Mouse (Mus musculus) regulatory T cell (primary cell): ENCODE measurements around the gene Dcp1a.

Experiments used
- in situ Hi-C: fragments of 300-600 bp; cut with MboI, MseI; formaldehyde crosslinking; loops from one replicate; pipeline ENCODE4 v1.15.1; 2025; ENCODE audit warnings: high pct_unique_total_duplicates

Dcp1a gene

DNA sequence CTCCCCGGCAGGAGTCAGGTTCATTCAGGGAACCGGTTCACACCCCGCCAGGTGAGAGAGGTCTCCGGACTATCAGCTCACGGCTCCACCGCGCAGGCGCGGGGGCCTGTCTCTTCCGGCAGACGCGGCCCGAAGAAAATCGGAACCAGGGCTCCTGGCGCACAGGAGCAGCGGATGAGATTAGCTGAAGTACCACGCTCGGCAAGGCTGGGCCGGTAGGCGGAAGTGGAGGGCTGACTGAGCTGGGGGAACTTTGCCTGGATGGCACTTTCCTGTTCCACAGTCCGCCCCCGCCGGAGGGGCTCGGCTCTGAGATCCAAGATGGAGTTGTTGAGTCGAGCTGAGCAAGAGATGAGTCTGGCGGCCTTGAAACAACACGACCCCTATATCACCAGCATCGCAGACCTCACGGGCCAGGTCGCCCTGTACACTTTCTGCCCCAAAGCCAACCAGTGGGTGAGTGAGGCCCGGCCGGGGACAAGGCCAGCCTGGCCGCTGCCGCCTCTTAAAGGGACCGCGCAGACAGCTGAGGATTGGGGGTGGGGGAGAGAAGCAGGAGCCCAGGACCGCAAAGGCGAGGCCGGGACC is at the start of gene Dcp1a:
Gene Dcp1a (plus strand): TSS at position 175 of the 588 bp plus-strand sequence.
- in situ Hi-C loops, result loop anchor here (5.0 kb wide), 1 partner anchor 512 kb away; the partner anchor contains the start of gene Selenok

DNA sequence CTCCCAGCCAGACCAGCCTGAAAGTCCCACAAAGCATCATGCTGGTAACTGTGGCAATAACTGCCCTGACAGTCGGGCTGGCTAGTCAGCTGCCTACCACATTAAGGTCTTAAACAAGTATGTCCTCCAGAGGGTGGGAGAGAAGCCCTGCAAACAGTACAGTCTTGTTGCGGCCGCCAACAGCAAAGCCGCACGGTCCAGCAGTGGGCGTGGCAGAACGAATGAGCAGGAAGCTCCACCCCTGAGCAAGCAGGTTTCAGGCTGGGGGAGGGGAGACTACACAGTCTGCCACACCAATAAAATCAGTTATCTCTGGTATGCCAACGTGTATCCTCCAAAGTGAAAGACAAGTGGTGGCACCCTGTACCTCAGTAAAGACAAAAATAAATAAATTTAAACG is 49.7 kb upstream of the Dcp1a start:
- in situ Hi-C loops, result no loop called here

DNA sequence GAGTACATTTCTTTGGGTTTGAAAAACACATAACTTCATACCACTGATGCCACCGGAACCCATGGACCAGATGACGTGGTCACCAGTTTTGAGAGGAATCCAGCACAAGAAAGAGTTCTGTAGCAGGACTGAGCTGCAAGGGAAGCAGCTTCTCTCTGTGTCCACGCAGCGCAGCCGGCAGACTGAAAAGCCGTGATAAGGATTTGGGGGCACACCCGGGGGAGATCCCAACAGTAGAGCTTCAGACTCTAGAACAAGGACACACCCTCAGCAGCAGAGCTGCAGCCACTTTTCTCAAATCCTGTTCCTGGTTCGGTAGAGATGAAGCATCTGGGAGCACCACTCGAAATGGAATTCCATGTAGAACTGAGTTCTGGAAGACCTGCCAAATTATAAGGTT is 49.3 kb upstream of the Dcp1a start:
- in situ Hi-C loops, result no loop called here

DNA sequence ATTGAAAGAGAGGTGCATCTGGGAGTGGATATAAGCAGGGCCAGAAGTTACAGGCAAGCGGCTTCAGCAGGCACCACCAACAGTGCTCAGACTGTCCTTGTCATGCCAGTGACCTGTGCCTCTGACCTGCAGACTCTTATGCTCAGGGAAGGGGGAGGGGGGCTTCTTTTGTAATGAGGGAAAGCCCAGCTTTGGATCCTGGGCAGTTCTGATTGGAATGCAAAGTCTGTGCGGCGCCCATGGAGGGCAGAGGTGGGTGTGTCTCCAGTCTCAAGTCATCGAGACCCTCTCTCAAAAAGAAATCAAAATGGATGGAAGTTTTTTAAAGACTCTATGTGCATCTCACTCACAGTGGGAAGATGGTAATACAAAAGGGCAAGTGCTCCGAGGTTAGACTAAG is 48.9 kb upstream of the Dcp1a start:
- in situ Hi-C loops, result no loop called here

DNA sequence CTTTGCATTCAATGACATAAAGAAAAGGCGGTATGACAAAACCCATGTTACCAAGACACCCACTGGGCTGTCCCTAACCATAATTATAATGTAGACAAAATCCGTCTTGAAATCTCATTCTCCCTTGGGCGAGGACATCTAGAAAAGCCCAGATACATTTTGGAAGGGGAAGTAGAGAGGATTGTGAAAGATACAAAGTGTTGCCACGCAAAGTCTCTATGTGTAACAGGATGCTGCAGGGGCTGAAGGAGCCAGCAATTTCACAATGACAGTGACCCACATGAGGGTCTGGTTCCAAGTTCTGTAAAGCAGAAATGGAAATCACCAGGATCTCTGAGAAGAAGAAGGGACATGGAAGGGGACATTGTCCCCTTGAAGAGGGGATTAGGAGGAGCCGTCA is 44.0 kb upstream of the Dcp1a start:
- in situ Hi-C loops, result no loop called here

DNA sequence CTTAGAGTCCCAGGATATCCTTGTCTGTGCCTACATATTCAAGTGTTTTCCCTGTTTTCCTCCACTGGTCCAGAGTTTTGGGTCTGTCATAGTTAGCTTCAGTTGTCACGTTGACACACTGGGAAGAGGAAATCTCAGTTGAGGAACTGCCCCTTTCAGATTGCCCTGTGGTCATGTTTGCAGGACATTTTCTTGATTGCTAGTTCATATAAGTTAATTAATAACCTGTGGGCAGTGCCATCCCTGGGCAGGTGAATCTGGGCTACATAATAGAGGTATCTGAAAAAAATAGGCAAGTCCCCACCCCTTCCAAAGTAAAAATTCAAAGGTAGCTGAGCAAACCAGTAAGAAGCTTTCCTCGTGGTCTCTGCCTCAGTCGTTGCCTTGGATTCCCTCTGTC is 39.4 kb upstream of the Dcp1a start:
- in situ Hi-C loops, result no loop called here

DNA sequence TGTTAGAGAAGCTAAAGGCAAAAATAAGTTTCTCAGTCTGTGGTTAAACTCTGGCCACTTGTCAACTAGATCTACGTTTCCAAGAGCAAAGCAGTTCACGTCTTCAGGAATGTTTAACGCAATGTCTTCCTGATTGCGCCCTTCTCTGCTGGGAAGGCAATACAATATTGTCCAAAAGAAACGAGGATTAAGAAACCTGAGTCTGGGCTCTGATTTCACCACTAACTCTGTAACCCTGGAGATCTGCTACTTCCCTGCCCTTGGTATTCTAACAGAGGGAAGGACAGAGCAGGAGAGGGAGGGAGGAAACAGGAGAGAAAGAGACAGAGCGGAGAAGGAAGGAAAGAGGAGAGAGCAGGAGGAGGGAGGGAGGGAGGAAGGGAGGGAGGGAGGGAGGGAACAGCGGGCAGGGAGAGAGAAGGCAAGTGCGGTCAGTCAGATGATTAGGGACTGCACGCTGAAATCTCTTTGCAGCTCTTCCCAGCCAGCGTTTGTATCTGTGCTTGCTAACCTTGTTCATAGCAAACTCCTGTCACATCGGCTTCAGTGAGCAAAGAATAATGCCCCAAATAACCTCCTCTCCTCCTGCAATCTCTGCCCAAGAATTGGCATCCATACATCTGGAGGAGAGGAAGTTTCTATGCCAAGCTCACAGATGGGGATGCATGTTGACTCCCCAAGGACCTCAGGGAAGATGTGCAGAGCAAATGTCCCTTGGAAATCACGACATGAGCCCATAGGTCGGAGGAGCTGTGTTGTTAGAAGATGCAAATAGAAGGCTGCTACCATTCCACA is 23.3 kb upstream of the Dcp1a start:
- in situ Hi-C loops, result loop anchor here (5.0 kb wide), 1 partner anchor 314 kb away; no protein-coding TSS in a partner anchor

DNA sequence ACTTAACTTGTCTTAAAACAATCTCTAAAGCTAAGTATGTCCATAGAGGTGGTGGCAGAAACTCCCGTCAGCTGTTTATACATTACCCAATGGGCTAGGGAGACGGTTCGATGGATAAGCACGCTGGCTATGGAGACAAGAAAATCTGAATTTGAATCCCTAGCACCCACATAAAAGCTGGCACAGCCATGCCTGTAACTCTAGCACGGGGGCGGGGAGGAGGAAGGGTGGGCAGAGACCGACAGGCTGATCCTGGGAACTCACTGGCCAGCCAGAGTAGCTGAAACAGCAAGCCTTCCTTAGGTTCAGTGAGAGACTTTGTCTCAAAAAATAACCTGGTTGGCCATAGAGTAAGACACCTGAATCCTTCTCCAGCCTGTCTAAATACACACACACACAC is 21.9 kb upstream of the Dcp1a start:
- in situ Hi-C loops, result loop anchor here (5.0 kb wide), 1 partner anchor 315 kb away; no protein-coding TSS in a partner anchor

DNA sequence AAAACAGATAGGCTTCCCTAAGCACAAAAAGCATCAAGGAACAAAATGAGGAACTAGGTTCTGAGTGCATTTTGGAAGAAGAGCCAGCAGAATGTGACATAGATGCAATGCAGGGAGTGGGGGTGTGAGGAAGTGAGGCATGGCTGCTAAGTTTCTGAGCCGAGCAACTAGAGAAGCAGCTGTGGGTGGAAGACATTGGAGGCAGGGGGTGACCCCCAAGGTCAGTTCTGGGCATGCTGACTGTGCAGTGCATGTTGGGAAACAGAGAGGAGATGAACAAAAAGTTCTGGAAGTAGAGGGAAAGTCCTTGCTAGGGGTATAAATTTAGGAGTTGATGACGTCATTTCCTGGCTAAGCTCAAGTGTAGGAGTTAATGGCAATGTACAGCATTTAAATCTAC is 21.4 kb upstream of the Dcp1a start:
- in situ Hi-C loops, result loop anchor here (5.0 kb wide), 1 partner anchor 316 kb away; no protein-coding TSS in a partner anchor

DNA sequence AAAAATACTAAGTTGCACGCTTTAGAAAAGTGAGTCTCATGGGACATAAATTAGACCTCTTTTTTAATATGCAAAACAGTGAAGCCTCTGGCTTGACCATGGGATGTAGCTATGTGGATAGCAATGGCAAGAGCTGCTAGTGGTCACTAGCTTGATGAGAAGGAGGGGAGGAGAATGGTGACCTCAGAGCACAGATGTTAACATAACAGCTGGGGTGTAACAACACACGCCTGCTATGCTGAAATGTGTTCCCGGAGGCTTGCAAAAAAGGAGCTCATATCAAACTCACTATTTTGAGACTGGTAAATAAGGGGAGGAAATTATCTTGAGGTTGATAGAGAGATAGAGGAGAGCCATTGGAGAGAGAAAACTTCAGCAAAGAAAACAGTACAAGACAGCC is 20.5 kb upstream of the Dcp1a start:
- in situ Hi-C loops, result loop anchor here (5.0 kb wide), 1 partner anchor 317 kb away; no protein-coding TSS in a partner anchor

DNA sequence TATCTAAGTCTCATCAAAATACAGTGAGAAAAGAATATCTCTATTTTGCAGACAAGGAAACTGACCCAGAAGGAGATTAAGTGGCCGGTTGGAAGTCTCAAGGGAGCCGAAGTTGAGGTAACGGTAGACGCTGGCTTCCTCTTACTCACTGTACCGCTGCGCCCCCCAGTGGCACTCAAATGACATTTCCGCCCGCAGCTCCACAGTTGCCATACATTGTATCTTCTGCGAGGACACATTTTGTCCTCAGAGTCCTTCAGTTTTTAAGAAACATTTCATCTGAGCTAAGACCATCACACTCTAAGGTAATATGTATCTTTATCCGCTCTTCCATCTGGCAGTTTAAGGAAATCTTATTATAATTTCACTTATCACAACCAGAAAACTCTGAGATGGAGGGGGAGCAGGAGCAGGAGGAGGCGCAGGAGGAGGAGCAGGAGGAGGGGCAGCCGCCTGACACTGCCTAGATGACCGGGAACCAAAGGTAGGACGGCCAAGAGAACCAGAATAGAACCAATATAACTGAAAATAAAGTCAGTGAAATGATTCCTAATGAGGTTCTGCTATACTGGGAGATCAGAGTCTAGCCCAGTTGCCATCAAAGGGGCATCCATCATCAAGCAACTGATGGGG is 19.3 kb upstream of the Dcp1a start:
- in situ Hi-C loops, result loop anchor here (5.0 kb wide), 1 partner anchor 318 kb away; no protein-coding TSS in a partner anchor

DNA sequence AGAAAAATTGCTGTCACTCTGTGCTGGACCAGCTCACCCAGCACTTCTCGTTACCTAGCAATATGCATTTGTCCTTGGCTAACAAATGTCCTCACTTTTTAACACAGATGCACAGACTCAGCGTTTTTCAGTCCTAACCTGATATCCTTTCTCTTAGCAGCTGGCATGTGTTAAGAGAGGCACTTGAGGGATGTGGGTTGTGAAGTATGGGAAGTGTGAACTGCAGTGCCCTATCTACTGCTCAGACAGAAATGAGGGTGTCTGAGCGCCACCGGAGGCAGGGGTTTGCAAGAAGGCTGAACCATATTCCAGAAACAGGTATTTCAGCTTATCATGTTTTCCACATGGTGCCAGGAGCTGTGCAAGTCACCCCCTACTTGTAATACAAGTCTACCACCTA is 16.0 kb upstream of the Dcp1a start:
- in situ Hi-C loops, result no loop called here

DNA sequence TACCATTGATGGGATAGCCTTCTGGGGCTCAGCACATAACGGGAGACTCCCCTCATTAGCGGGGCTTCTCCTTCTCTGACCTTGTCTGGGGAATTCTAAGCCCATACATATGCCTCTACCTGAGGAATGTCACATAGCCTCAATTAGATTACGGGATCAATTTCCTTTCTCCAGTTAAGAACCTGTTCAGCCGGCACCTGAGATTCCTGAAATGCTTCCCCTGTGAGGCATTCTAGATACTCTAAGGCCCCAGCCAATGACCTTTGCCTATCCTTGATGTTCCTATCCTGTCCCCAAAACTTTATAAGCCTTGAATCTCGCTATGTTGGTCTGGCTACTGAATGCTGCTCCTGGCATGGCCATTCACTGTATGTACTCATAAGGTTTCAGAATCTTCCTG is 5.7 kb upstream of the Dcp1a start:
- in situ Hi-C loops, result no loop called here

DNA sequence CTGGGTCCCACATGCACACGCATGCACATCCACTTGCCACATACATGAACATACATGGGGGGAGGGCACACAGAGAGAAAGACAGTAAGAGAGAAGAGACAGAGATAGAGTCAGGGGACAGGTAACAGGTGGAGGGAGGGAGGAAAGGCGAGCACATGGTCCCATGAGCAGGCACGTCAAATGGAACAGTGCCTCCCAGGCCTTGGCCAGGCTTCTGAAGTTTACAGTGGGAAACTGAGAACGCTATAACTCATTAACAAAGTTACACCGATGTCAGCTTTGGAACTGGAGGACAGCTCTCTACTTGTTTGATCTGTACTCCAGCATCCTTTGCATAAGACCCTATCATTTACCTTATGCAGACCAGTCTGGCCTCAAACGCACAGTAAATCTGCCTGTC is 4.9 kb upstream of the Dcp1a start:
- in situ Hi-C loops, result no loop called here

DNA sequence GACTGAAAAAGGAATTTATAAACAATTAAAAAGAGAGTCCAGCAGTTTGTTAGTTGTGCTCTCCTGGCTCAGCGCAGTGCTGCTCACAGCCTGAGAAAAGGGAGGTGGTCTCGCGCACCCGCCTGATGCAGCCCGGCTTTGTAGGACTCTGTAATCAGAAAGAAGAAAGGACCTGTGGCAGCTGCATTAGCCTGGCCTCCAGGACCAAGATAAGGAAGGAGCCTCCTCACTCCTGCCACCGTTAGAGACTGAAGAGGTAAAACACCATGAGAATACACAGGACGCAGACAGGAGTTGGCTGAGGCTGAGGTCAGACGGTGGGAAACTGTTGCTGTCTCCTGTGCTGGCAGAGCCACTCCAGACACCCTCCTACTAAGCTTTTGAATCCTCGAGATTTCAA is 12.0 kb downstream of the Dcp1a start, which contains the start of gene Cacna1d:
Gene Cacna1d (minus strand): TSS at position 114 of the 400 bp plus-strand sequence.
- in situ Hi-C loops, result no loop called here

DNA sequence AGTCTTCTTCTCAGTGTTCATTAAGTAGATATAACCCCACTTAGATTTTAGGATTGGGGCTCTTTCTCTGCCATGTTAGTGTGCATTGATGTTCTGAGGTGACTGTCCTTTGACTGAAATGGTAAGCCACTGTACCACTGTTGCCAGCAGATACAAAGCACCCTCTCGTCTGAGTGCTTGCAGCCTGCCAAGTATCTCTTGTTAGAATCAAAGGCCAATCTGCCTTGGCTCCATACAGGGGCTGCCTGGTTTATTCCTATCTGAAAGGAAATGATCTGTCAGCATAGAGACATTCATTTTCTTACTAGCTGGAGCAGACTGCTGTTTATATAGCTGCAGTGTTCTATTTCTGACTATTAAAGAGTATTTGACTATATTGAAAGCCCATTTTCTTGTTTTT is 13.9 kb downstream of the Dcp1a start:
- in situ Hi-C loops, result no loop called here

DNA sequence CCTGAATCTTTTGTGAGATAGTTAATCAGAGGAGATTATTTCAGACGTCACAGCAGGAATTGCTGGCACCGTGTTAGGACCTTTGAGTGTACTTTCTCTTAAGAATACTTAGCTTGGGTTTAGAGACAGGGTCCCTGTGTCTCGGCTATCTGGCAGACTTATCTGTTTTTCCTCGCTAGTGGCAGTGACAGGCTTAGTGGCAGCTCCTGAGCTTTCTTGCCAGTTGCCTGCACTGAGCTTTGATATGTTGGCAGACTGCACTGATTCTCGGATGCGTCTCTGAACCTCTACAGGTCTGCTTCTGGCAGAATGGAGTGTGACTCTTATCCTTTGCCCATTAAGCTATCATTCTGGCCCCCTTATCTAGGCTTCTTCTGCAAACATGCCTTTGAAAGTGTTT is 15.7 kb downstream of the Dcp1a start:
- in situ Hi-C loops, result no loop called here

DNA sequence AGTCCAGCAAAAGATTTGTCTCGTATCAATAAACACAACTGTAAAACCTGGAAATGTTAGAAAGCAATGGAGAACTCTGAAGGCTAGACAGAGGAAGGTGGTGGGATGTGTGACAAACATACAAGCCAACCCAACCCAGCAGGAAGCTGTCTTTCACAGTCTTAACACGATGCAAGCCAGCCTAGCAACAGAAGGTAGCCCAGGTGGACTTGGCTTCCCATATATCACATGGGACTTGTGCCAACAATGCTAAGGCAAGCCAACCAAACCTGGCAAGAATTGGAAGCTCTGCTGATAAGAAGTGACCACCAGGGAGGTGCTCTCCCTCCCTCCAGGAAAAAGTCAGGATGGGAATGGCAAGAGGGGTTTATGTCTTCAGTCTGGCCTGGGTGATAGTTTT is 18.9 kb downstream of the Dcp1a start:
- in situ Hi-C loops, result no loop called here

DNA sequence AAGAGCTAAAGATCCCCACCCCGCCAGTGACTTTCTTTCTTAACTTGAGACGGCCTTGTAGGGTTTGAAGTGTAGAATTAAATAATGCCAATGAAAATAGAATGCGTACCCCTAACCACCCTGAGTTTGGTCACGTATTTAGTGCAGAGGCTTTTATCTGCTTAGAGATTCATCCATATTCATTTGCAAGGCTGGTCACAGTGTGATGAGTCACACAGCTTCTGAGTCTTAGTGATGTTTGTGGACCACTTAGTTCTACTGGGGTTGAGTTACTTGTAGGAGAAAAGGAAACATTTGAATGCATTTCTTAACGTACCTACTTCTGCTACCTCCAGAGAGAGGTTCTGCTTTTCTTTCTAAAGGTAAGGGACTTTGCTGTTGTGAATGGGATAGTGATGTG is 25.7 kb downstream of the Dcp1a start:
- in situ Hi-C loops, result no loop called here

DNA sequence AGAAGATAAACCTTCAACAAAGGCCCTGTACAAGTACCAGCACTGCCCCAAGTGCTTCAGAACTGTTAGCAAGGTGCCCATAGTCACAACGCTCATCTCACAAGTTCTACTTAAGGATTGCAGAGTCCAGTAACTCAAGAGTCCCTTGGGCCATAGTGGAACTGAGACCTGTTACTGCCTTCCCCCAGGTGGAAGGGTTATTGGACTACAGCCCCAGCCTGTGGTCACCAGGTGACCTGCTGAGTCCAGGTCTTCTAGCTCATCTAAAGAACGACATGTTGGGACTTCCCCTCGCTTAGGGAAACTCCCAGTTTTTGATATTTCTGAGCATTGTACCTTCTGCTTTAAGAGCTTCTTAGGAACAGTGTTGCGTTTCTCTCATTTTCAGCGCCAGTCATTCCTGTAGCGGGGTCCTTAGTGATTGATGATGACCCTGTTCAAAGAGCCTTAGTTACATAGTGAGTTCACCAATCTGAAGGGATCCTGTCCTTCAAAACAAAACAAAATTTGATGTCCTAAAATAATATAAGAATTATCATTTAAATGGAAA is 31.0 kb downstream of the Dcp1a start:
- in situ Hi-C loops, result loop anchor here (10.0 kb wide), 1 partner anchor 665 kb away; no protein-coding TSS in a partner anchor

DNA sequence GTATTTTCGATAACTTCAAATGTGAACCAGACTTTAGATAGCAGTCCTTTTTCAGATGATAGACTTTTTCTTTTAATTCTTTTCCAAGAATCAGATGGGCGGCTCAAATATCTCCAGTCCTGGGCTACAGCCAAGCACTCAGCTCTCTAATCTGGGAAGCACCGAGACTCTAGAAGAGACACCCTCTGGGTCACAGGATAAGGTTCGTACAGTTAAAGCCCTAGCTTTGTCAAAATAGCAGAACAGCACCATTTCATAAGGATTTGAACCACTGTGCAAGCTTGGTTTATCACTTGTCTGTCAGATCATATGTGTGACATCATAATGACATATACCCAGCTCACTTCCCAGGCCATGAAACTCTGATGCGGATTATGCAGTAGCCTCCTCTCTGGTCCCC is 33.6 kb downstream of the Dcp1a start:
- in situ Hi-C loops, result loop anchor here (10.0 kb wide), 1 partner anchor 668 kb away; no protein-coding TSS in a partner anchor
